Mouse (Mus musculus): ENCODE measurements around the gene Sec61b.

GRCm38 (mm10) chr4:47430557-47430956 lies 43.9 kb upstream of the Sec61b start:
- no peak for TF ChIP-seq CTCF (IDR thresholded peaks at IDR 0.05; ENCODE audit: low read depth)
- TF ChIP-seq EP300 (IDR thresholded peaks at IDR 0.05; ENCODE audit: low read depth), result no peak

Data from liver, embryonic 14.5 days (tissue).